Mouse (Mus musculus): Measurements from ENCODE around the gene Ambn.

Ambn gene

DNA sequence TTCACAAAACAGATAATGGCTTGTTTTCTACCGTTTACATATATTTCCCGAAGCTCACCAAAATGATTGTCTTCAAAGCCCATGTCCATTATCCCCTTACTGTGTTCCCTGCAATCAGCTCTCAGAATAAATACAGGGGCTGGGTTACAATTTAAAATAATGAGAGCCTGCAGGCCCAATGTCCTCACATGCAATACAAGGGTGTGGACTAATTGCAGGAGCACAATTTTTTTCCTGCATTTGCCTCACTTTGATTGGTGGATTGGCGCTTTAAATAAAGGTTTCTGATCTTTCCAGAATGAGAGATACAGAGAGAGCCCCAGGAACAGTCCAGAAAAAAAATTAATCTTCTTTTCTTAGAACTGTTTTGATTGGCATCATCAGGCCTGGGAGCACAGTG, at the start of gene Ambn:
Ambn (plus strand) TSS at position 301 of the 400 bp plus-strand sequence.
- 83% methylated on average over 3 of the region's 3 CpGs for WGBS

DNA sequence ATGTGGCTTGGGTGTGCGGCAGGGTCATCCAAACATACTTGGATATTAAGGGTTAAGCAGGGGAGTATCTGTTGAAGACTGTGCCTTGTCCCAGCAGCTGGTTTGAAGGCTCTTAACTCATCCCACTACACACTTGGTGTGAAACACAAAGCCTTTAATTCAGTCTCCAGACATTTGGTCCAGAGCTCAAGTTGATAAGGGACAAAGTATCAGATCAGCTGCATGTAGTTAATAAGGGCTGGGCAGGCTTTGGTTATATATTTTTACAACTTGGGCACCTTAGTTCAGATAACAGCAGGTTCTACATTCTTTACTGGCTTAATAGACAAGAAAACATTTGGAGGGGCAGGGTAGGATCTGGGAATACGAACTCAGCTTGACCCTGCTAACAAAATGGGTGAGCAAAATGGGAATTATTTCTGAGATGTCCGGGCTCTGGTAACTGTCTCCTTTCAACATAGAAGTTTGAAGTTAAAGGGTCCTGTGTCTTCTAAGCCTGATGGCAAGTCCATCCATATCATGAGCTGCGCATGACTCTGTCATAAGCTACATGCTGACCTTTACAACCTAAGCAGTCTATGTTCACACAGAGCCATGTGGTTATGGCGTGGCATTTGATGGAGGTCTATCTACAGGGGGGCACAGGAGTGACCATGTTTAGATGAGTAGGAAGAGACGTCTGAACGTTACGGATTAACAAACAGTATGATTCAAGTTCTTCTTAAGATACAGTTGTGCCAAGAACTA, 35.3 kb upstream of the Ambn start:
- WGBS = 88% methylated on average over 8 of the region's 8 CpGs

DNA sequence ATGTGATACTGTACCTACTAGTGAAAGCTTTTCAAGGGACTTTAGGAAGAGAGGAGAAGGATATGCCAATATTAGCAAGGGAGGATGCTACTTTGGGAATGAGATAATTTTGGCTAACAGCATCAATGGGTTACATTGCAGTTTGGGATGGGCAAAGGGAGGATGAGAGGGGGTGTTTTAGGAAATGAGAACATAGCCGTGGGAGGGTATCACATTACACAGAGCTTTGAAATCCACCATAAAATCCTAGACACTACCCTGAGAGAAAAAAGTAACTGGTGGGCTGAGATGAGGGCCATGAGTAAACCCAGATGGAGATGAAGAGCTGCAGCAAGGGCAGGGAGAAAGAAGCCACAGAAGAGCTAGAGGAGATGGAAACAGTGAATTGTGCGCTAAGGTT, 30.9 kb upstream of the Ambn start:
- WGBS = 54% methylated on average over 2 of the region's 2 CpGs

DNA sequence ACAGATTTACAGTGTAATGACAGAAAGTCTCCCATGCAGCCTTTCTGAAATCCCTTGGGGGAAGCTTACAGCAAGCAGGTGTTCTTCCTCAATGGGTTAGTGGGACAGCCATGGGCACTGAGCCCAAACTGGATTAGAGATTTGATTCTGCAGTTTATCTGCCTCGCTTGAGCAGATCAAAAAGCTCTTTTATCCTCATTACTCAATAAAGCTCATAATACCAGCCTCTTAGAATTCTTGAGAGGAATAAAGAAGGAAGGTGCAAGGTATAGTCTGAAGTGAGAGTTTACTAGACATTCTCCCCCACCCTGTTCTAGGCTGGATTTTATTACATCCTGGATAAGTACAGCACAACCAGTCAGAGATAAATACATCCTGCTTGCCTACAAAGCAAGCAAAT, 29.0 kb upstream of the Ambn start:
- 58% methylated on average over 1 of the region's 1 CpGs for WGBS

DNA sequence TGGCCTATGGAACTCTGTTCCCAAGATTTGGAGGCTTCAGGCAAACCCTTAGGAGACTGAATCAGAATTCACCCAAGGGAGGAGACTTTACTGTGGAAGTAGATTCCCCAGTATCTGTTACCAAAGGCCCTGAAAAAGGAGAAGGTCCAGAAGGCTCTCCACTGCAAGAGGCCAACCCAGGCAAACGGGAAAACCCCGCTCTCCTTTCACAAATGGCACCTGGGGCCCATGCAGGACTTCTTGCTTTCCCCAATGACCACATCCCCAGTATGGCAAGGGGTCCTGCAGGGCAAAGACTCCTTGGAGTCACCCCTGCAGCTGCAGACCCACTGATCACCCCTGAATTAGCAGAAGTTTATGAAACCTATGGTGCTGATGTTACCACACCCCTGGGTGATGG, 11.7 kb downstream of the Ambn start:
- WGBS = 92% methylated on average over 2 of the region's 2 CpGs

DNA sequence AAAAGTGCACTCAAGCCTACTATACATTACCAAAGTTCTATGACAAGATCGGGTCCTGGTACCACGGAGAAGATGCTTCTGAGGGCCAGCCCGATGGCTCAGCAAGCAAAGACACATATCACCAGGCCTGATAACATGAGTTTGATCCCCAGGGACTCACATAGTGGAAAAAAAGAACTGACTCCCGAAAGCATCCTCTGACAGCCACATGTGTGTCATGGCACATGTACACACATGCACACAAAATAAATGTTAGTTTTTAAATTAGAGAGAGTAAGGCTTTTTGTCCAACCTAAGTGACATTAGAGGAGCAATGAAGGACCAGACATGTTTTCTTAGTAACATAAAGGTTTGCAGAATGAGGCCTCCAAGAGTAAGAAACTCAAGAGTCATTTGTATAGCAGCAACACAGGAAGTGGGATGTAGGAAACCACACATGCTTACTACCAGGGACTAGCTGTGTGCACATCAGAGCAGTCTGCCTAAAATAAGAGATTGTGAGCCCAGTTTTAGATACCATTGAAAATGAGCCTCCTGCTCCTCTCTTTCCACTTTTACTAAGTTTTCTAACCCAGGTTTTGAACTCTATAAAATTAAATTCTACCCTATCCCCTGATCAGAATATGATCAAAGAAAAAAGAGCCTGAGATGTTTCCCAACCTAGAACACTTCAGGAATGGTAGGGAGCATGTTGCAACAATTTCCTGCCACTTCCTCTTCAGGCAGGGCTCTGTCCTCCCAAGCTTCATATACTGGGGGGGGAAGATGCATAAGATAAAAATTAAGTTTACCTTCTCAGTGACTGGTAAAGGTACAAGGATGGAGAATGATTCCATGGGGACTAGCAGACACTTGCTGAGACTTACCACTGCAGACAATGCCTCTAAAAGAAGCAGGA, 13.3 kb downstream of the Ambn start:
- WGBS = 93% methylated on average over 4 of the region's 4 CpGs

DNA sequence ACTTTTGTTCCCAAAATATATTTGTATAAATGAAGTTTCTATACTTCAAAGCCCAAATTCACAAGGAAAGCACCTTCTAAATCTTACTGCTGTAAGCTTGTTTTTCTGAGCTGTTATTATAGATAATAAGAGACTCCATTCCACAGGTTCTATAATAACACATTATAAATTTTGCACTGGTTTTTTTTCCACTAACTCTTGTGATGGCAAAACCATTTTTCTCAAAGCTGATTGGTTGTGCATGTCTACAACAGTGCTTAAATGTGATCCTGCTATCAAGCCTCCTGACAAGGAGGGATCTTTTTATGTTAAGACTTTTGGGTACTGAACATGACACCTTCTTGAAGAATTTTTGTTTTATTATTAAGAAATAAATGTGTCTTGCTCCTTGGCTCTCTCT, 31.9 kb downstream of the Ambn start, which contains the start of gene Enam:
Enam (plus strand) TSS at position 301 of the 400 bp plus-strand sequence.

DNA sequence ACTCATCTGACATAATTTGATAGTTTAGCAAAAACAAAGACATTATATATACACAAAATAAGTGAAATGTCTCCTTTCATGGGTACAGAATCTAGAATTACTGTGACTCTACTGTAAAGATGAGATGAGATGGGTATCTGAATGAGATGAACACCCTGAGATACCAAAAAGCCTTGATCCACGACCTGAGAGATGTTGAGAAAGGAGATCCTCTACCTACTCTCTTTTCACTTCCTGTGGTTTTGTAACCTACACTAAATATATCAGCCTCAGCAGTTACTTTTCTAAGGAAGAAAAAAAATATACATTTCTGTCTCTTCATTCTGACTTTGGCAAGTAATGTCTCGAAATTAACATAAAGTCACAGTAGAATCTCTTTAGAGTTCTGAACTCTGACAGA, 33.2 kb downstream of the Ambn start:
- 48% methylated on average over 2 of the region's 2 CpGs for whole genome bisulfite sequencing

DNA sequence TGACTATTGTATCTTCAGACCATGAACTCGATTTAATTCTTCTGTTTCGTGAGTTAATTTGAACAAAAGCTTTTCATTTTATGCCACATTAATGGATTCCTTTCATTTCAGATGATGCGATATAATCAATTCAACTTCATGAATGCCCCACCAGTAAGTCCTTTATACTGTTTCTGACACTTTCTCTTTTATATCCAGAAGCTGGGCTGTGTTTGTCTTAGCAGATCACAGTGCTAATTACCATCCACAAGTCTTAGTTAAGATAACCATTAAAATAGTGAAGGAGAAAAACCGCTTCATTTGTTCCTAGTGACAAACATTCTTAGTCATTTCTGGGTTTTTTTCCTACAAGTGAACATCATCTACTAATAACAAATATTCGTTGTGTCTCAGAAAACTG, 35.3 kb downstream of the Ambn start:
- 59% methylated on average over 5 of the region's 5 CpGs for WGBS

DNA sequence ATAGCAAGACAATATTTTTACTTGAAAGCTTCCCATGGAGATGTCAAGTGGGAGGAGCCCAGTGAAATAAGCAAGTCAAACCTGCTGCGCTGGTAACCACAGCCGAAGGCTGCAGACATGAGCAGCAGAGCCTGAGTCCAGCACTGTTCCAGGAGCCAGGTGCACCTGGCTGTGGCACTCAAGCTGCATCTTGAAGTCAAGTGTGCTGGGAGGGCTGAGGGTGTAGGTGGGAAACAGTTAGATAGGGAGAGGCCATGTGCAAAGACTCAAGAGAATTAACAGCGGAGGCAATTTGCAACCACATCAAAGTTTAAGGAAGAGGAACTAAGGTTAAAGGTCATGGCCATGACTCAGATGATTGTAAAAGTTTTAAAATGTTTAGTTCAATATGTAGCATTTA, 44.0 kb downstream of the Ambn start:
- 93% methylated on average over 3 of the region's 3 CpGs for WGBS

DNA sequence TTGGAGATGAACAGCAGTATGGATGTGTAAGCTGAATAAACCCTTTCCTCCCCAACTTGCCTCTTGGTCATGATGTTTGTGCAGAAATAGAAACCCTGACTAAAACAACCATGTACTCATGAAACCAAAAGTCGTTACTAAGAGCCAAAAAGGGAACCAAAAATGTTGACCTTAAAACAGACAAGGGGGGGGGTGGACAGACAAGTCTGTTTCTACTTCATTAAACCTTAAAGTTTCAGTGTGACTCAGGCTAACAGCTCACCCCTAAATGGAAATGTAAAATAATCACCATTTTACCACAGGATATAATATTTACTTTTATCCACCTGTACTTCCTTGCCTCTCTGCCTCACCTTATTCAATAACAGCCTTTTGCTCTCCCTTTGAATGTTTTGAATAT, 52.8 kb downstream of the Ambn start:
- WGBS = 52% methylated on average over 1 of the region's 1 CpGs

DNA sequence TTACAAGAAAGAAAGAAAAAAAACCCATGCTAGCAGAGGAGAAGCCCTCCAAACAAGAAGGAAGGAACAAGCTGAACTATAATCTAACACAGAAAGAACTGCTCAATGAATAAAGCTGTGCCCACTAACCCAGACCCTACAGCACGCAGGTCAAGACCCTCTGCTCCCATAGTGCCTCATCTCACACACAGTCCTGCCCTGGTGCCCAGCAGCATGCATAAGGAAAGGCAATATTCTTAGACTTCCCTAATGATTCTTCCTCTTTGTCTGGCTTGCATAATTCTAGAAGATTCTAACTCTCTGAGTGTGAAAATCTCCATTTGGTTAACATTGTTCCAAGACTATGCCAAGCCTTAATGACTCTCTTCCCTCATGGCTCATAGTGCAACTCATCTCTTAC, 53.2 kb downstream of the Ambn start:
- 89% methylated on average over 1 of the region's 1 CpGs for WGBS
